Mouse (Mus musculus) midbrain, postnatal 0 days (tissue): ENCODE data around the gene Cygb. TPM values are rescaled to one million over a fixed set of nuclear protein-coding genes. Genes with fewer than 3 reads are reported as not detected.

Source experiments
- ATAC-seq: fragments of 200-750 bp; cut with Nextera tagmentation; 2 replicates; pipeline ENCODE4 v1.8.0; 2017; ENCODE audit warnings: moderate number of reproducible peaks, mild to moderate bottlenecking, moderate TSS enrichment, moderate library complexity; ENCODE audit not compliant: low FRiP score
- DNase-seq: peaks from one replicate; pipeline ENCODE4 v3.0.0-alpha.2; 2015; ENCODE audit warnings: low spot score
- H3K27ac ChIP-seq: fragments of 300-500 bp; sonication (generic); 2 replicates; pipeline ENCODE4 v1.5.1; 2014; ENCODE audit warnings: low read depth, mild to moderate bottlenecking, low read length, mixed read lengths
- H3K27me3 ChIP-seq: fragments of 300-500 bp; sonication (generic); 2 replicates; pipeline ENCODE4 v1.6.1; 2014; ENCODE audit warnings: low read length, control low read depth, mixed read lengths; ENCODE audit not compliant: insufficient read depth
- H3K36me3 ChIP-seq: fragments of 300-500 bp; sonication (generic); 2 replicates; pipeline ENCODE4 v1.6.1; 2014; ENCODE audit warnings: low read length, control low read depth, mixed read lengths; ENCODE audit not compliant: insufficient read depth
- H3K4me1 ChIP-seq: fragments of 300-500 bp; sonication (generic); 2 replicates; pipeline ENCODE4 v1.6.1; 2014; ENCODE audit warnings: mild to moderate bottlenecking, control low read depth, antibody characterized with exemption, low read length, mixed read lengths; ENCODE audit not compliant: insufficient read depth
- H3K4me2 ChIP-seq: fragments of 300-500 bp; sonication (generic); 2 replicates; pipeline ENCODE4 v1.6.1; 2014; ENCODE audit warnings: low read depth, mild to moderate bottlenecking, low read length, mixed read lengths; ENCODE audit not compliant: poor library complexity, severe bottlenecking
- H3K4me3 ChIP-seq: fragments of 300-500 bp; sonication (generic); 2 replicates; pipeline ENCODE4 v1.5.1; 2014; ENCODE audit warnings: low read depth, mild to moderate bottlenecking, low read length, moderate library complexity
- H3K9ac ChIP-seq: fragments of 300-500 bp; sonication (generic); replicated peaks from 2 replicates; pipeline ENCODE4 v1.6.1; 2014; ENCODE audit warnings: mild to moderate bottlenecking, low read length, moderate library complexity, mixed read lengths; ENCODE audit not compliant: poor library complexity, severe bottlenecking
- H3K9me3 ChIP-seq: fragments of 300-500 bp; sonication (generic); 2 replicates; pipeline ENCODE4 v1.6.1; 2016; ENCODE audit warnings: low read length, control low read depth
- CTCF ChIP-seq: IDR thresholded peaks from 2 replicates; pipeline ENCODE4 v1.5.1; 2016; ENCODE audit warnings: antibody characterized with exemption, mild to moderate bottlenecking
- WGBS: fragments of 180-500 bp; shearing (Covaris S2); extraction: QIAGEN DNeasy Blood & Tissue Kit; methylation state at CpG from one replicate; pipeline ENCODE4 v1.1.7; 2014; 5-methylcytosine and 5-hydroxymethylcytosine counted together
- polyA plus RNA-seq: library from polyadenylated mRNA; unstranded; fragments of >200 nt; fragmentation: Nextera tagmentation; extraction: Ambion mirVana; gene quantifications from 2 replicates; pipeline ENCODE4 v1.2.1, GENCODE M21; 2015
- total RNA-seq: library from RNA; depleted of rRNA; stranded (reverse); fragments of >200 nt; gene quantifications from 2 replicates; pipeline ENCODE4 v1.2.3, GENCODE M21; 2014

Cygb gene
- total and polyA plus RNA-seq, 2 experiments from 2014 or later: 40.5 to 44.2 TPM

GRCm38 (mm10) chr11:116626299-116627071 lies 27.6 kb downstream of the Cygb start, which contains the start of gene Rhbdf2:
Rhbdf2 (minus strand) TSS chr11:116627019.
- H3K36me3 ChIP-seq: no peaks in the 10 kb centered on the region
- TF ChIP-seq CTCF: no peak
- ATAC-seq (no peak), DNase-seq (no peak)
- H3K4me2 ChIP-seq: no peak within 1 kb of the TSS
- WGBS: 77% methylated on average over 10 of the region's 10 CpGs
- H3K4me1 ChIP-seq: no peaks in the 10 kb centered on the region
- no peak within 1 kb of the TSS for H3K4me3 ChIP-seq
- H3K27ac ChIP-seq: no peak within 1 kb of the TSS
- H3K9me3 ChIP-seq: no peaks in the 10 kb centered on the region
- H3K27me3 ChIP-seq: 0 out of 2 replicates have a peak, but pooled peaks cover 16% of the 10 kb centered on the region
- H3K9ac ChIP-seq: no peak within 1 kb of the TSS

DNA sequence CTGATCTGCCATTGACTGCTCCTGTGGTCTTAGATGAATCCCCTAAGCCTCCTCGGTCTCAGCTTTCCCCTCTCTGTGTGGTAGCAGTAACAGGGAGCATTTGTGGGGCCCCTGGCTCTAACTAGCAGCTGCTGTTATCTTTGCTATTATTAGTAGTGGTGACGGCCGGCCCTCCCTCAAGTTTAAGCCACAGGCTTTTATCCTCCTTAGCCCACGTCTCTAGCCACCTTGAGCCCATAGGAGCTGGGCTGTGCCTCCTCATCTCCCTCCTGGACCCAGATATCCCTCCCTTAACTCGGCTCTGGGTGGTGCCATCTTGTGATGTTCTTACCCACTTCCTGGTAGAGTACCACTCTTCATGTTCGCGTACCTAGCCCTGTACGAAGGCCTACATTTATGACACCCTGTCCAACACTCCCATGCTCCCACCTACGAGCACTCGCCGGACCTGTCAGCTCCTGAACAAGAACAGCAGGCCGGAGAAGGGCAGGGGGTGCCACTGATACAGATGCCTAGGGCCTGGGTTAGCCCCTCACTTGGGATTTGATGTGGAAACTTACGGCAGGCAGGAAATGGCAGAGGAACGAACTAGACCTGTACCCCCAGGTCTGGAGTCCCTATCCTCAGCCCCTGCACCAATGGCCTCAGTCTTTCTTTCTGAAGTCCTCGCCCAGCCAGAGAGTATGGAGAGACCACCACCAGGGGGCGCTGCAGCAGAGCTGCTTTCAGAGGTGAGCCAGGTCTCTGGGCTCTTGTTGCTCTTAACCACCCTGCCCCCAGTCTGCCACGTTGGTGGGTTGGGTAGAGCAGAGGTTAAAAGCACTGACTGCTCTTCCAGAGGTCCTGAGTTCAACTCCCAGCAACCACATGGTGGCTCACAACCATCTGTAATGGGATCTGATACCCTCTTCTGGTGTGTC lies 28.8 kb downstream of the Cygb start:
- 0 out of 2 replicates have a peak, but pooled peaks cover 16% of the 10 kb centered on the region for H3K27me3 ChIP-seq
- no peaks in the 10 kb centered on the region for H3K36me3 ChIP-seq
- H3K9me3 ChIP-seq: no peaks in the 10 kb centered on the region
- ATAC-seq: no peak
- peak; percentile 67 for TF ChIP-seq CTCF
- H3K4me3 ChIP-seq: no peak overlapping the region
- H3K27ac ChIP-seq: no peak overlapping the region
- H3K4me2 ChIP-seq: no peak overlapping the region
- no peaks in the 10 kb centered on the region for H3K4me1 ChIP-seq
- no peak overlapping the region for H3K9ac ChIP-seq
- no peak for DNase-seq
- WGBS: 74% methylated on average over 17 of the region's 17 CpGs

DNA sequence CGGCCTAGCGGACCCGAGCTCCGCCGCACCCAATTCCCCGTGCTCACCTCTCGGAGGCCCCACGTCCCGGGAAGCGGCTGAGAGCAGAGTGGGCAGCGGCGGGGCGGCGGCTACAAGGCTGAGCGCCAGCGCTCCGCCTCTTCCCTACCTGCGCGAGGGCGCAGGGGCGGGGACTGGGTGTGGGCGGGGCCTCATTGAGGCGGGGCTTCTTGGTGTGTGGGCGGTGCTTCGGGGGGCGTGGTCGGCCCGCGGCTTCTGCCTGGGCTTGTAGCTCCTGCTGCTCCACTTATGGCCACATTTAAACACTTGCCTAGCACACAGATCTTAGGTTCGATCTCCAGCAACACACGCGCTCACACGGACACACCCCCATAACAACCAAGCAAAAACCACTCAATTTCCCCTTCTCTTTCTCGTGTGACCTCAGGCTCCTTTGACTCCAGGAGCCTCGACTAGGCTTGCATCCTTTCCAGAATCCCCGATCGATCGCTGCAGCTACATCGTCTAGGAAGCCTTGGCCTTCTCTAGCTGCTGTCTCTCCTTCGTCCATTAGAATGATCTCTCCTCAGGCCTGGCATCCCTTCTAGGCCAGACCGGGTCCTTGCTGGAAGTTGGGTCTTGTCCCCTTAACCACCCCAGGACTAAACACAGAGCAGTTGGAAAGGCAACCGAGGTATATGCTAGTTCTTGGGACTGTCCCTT lies 29.8 kb downstream of the Cygb start:
- Histone ChIP-seq H3K27ac (no peak overlapping the region), H3K36me3 (no peaks in the 10 kb centered on the region), H3K4me2 (peak overlapping the region; percentile 69), H3K9ac (peak overlapping the region; percentile 54; the same call in 1 of the 2 replicates), H3K9me3 (no peaks in the 10 kb centered on the region), H3K27me3 (0 out of 2 replicates have a peak, but pooled peaks cover 16% of the 10 kb centered on the region), H3K4me3 (peak overlapping the region; percentile 42), H3K4me1 (no peaks in the 10 kb centered on the region)
- peak; percentile 40 for DNase-seq
- 18% methylated on average over 29 of the region's 42 CpGs for WGBS
- ATAC-seq: 0 out of 2 replicates have a peak, but pooled peaks have one; percentile 4
- no peak for TF ChIP-seq CTCF

DNA sequence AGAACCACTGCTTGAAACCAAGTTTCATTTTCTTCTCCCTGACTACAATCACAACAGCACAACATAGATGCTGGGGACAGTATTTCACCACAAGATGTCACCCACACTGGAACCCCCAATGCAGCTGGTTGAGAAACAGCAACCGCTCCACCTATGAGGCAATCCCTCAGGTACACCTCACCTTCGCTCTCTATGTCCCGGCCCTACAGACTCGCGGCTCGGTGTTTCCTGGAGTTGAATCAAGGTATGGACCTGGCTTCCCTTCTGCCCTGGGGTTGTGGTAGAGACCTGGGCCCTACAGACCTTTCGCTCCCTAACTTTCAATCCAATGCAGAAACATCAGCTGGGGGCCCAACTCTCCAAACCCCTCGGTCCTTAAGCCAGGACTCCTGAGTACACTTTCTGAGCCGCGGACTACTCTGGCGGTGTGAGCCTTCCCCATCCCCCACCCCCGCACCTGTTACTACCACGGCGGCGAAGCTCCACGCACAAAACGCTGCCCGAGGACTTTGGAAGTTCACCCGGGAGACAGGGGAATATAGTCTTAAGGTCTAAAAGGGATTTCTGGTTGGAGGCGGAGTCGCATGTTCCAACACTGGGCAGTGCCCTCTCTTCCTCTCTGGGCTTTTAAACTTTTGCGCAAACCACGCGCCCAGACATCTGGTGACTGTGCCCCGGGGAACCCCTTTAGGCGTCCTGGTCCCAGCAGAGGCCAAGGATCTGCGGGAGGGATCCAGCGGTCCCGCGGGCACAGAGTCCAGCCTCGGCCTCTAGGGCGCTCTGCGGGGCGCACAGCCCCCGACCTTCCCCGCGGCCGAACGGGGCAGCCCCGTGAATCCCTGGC lies 30.6 kb downstream of the Cygb start:
- peak; percentile 46 for TF ChIP-seq CTCF
- Histone ChIP-seq H3K36me3 (no peaks in the 10 kb centered on the region), H3K27me3 (peaks cover 19% of the 10 kb centered on the region; the same call in 1 of the 2 replicates), H3K9me3 (no peaks in the 10 kb centered on the region), H3K9ac (peak overlapping the region; percentile 54; the same call in 1 of the 2 replicates), H3K4me3 (peak overlapping the region; percentile 42), H3K4me2 (peak overlapping the region; percentile 69), H3K27ac (no peak overlapping the region), H3K4me1 (no peaks in the 10 kb centered on the region)
- 9% methylated on average over 40 of the region's 40 CpGs for WGBS
- ATAC-seq: 0 out of 2 replicates have a peak, but pooled peaks have one; percentile 8
- DNase-seq: no peak

GRCm38 (mm10) chr11:116621258-116621704 lies 32.8 kb downstream of the Cygb start:
- WGBS: 61% methylated on average over 6 of the region's 6 CpGs
- Histone ChIP-seq H3K36me3 (no peaks in the 10 kb centered on the region), H3K27ac (no peak overlapping the region), H3K4me2 (no peak overlapping the region), H3K9ac (no peak overlapping the region), H3K9me3 (no peaks in the 10 kb centered on the region), H3K4me1 (no peaks in the 10 kb centered on the region), H3K27me3 (peaks cover 21% of the 10 kb centered on the region; the same call in 1 of the 2 replicates), H3K4me3 (no peak overlapping the region)
- ATAC-seq (peak; percentile 56; the same call in 1 of the 2 replicates), DNase-seq (peak; percentile 86)
- TF ChIP-seq CTCF: no peak
